Mouse (Mus musculus): ENCODE results near the gene Agfg1.

Gene Agfg1

DNA sequence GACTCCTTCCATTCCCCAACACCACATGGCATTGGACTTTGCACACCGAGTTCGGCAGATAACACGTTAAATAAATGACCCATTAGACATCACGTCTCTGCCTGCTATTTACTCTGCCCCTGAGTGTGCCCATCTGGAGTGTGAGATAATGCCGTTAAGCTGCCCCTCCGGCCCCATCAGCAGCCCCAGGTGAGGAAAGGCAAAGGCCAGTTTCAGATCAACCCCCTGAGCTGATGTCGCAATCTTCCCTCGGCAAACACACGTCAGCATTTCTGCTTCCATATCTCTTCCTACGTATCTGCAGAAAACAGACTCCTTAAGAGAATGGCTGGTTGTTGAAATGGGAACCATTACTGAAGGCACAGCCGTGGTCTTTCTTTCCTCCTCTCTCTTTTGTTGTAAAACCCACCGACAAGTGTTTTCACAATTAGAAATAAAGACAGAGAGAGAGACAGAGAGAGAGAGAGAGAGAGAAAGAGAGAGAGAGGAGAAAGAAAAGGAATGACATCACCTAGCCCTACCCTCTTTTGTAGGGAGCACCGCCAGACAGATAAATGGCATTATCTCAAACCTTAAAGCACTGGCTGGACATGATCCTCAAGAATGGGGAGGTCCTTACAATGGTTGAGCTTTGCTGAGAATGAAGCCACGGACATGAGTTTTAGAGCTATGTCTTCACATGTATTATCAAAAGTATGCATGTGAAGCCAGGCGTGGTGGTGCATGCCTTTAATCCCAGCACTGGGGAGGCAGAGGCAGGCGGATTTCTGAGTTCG lies 23.2 kb upstream of the Agfg1 start:
- ChIA-PET POLR2A (interaction anchor here in 2 of 4 experiments (1.5 to 6.7 kb wide), 4 partner anchors 11 to 24 kb away, joined by 3 to 63 read pairs (median 11); partner anchors contain the start of gene Agfg1 (in 1 of the 2)), CTCF (interaction anchor here in 1 of 4 experiments (0.7 kb wide), 1 partner anchor 10 kb away, joined by 6 read pairs; no protein-coding TSS in a partner anchor)

DNA sequence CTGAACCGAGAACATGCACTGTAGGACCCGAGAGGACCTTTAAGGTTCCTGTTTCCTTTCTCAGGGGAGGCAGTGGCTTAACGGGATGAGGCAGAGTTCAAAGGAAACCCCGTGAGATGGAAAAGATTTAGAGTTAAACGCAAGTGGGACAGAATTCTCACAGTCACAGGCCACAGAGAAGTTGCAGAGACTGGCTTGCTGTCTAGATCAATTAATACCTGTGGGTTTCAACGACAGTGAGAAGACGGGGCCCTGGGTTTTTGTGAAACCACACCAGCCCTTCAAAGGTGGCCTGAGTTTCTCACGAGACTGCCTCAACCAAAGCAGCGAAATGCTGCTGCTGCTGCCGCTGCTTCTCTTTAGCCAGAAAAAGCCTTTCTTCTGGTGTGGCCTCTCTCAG lies 19.9 kb upstream of the Agfg1 start:
- CTCF ChIA-PET, result interaction anchor here in 2 of 4 experiments (0.7 to 1.6 kb wide), 3 partner anchors 15 to 32 kb away, joined by 3 to 5 read pairs (median 4); partner anchors contain the start of gene Agfg1 (in 1 of the 2)
- POLR2A ChIA-PET, result interaction anchor here (0.8 to 6.7 kb wide), 17 partner anchors 8 to 68 kb away, joined by 3 to 63 read pairs (median 4); partner anchors contain the start of gene Agfg1 (in 3 of the 4)

DNA sequence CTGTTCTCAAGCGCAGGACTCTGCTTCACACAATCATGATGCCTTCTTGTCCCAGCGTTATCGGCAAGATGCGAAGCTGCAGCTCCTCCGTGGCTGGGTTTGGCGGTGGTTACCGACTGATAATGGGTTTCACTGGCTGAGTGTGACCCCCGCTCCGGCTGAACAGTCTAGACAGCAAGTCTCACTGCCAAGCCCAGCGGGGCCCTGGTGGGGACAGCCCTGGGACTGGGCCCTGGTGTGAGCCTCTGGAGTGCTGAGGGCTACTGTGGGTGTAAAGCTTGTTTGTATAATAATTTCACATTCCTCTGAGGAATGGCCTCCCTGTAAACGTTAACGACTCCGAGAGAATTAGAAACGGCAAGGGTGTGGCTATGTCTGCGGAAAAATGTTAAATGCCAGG lies 19.1 kb upstream of the Agfg1 start:
- CTCF ChIA-PET, result interaction anchor here in 3 of 4 experiments (0.6 to 2.1 kb wide), 6 partner anchors 15 to 158 kb away, joined by 3 to 13 read pairs (median 4); partner anchors contain the start of gene Agfg1 (in 2 of the 3)
- POLR2A ChIA-PET, result interaction anchor here (0.6 to 6.7 kb wide), 28 partner anchors 9 to 279 kb away, joined by 3 to 63 read pairs (median 4); partner anchors contain the start of gene Agfg1 (in 3 of the 4)

DNA sequence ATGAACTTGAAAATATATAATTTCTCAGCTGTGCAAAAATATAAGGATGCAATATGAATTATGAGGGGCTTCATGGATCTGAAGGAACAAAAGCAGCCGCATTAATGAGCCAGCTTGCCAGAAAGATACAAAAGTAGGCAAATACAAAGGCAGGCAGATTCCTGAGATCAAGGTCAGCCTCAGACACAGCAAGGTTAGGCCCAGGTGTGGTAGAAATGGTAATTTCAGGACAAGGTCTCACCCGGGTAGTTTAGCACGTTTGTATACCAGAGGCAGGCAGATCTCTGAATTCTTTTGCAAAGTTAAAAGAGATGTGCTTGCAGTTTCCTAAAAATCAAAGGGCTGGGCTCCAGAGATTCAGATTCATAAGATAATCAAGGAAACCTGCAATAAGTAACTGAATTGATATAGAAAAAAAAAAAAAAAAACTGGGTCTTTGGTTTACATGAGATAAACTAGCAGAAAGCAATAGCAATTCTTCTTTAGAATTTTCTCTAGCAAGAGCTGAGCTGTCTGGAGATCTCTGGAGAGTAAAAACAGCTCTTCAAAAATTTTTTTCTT lies 18.6 kb upstream of the Agfg1 start:
- CTCF ChIA-PET, result interaction anchor here in 2 of 4 experiments (0.7 to 2.1 kb wide), 5 partner anchors 17 to 169 kb away, joined by 3 to 13 read pairs (median 5); partner anchors contain the start of gene Agfg1 (in 2 of the 2)
- POLR2A ChIA-PET, result interaction anchor here (0.6 to 6.7 kb wide), 26 partner anchors 8 to 278 kb away, joined by 3 to 63 read pairs (median 4); partner anchors contain the start of gene Agfg1 (in 3 of the 4)

DNA sequence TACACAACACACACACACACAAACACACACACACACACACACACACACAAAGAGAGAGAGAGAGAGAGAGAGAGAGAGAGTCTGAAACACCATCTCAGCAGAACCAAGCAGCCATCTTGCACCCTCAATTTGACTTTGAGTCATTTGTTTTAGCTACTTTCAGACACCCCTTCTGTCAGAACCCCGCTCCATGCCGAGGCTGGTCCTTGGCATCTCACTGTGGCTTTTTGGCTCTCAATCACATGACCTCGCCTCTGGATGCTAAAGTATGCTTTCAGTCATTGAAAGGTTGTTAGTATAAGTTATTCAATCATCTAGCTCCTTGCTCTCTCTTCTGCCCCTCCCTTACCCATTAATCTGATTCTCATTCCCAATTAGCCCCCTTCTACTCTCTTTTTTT lies 17.4 kb upstream of the Agfg1 start:
- ChIA-PET POLR2A (interaction anchor here (0.6 to 6.7 kb wide), 24 partner anchors 9 to 1584 kb away, joined by 3 to 63 read pairs (median 4); partner anchors contain the start of gene Agfg1 (in 3 of the 4)), CTCF (interaction anchor here in 2 of 4 experiments (0.6 to 2.1 kb wide), 3 partner anchors 17 to 28 kb away, joined by 4 to 13 read pairs (median 6); partner anchors contain the start of gene Agfg1 (in 2 of the 2))

DNA sequence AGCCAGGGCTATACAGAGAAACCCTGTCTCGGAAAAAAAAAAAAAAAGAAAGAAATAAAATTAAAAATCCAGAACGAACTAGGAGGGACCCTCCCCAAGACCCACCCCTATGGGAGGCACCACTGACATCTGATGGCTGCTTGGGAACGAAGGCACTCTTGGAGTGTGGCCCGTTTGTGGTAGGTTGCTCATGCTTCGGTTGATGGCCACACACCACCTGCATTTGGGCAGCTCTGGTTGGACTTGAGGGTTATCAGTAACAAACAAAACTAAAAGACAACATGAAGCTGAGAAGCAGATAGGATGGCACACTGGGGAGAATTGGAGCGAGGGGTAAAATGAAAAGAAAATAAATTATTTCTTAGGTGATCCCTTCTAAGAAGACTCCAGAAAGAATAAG lies 15.1 kb upstream of the Agfg1 start:
- POLR2A ChIA-PET, result interaction anchor here in 1 of 4 experiments (2.3 kb wide), 1 partner anchor 15 kb away, joined by 12 read pairs; the partner anchor contains the start of gene Agfg1
- CTCF ChIA-PET, result no interaction called here

DNA sequence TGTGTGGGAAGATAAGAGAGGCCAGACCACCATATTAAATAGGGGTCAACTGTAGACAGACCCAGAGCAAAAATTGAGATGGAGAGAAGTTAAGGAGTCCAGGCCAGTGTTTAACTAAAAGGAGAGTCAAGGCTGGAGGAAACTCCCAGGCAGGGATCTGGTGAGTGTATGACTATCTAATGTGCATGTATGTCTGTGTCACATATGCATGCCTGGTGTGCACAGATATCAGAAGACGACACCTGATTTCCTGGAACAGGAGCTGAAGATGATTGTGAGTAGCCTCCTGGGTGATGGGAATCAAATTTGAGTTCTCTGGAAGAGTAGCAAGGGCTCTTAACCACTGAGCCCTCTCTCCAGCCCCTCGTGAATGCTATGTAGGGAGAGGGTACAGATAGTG lies 14.0 kb upstream of the Agfg1 start:
- ChIA-PET CTCF (interaction anchor here in 1 of 4 experiments (1.0 kb wide), 1 partner anchor 14 kb away, joined by 3 read pairs; no protein-coding TSS in a partner anchor), POLR2A (interaction anchor here in 3 of 4 experiments (0.5 to 3.1 kb wide), 10 partner anchors 10 to 34 kb away, joined by 3 to 15 read pairs (median 3); partner anchors contain the start of gene Agfg1 (in 2 of the 3))

DNA sequence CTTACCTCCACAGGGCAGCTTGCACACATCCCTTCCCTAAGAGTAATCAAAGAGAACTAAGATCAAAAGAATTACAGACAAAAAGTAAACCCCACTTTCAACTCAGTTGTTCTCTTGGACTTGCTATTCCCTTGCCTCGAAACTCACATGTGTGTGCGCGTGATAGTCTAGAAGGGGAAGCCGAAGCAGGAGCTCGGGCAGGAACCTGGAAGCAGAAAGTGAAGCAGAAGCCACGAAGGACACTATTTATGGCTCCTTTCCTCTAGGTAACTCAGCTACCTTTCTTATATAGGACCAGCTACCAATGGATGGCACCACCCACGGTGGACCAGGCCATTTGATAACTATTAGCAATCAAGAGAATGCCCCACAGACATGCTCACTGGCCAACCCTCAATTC lies 13.5 kb upstream of the Agfg1 start:
- POLR2A ChIA-PET, result interaction anchor here (0.5 to 3.1 kb wide), 17 partner anchors 9 to 179 kb away, joined by 3 to 18 read pairs (median 3); partner anchors contain the start of gene Agfg1 (in 3 of the 4)
- CTCF ChIA-PET, result interaction anchor here in 1 of 4 experiments (1.0 kb wide), 1 partner anchor 13 kb away, joined by 3 read pairs; no protein-coding TSS in a partner anchor

DNA sequence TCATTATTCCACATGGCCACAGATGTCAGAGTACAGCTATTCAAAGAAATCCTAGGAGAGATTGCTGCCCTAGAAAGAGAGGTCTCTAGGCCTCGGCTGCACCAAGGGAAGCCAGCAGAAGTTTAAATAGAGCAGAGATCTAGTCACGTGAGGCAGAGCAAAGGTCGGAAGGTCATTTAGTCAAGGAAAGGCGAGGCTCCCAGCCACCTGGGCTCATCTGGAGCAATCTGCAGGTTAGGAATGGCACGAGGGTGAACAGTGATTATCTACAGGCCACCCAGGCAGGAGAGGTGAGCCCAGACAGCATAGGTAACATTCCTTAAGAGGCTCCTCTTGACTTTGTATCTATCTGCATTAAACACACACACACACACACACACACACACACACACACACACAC lies 12.4 kb upstream of the Agfg1 start:
- CTCF ChIA-PET, result interaction anchor here in 1 of 4 experiments (2.0 kb wide), 1 partner anchor 12 kb away, joined by 4 read pairs; the partner anchor contains the start of gene Agfg1
- POLR2A ChIA-PET, result interaction anchor here in 2 of 4 experiments (0.8 to 3.1 kb wide), 10 partner anchors 9 to 147 kb away, joined by 3 to 18 read pairs (median 4); partner anchors contain the start of gene Agfg1 (in 1 of the 2)

DNA sequence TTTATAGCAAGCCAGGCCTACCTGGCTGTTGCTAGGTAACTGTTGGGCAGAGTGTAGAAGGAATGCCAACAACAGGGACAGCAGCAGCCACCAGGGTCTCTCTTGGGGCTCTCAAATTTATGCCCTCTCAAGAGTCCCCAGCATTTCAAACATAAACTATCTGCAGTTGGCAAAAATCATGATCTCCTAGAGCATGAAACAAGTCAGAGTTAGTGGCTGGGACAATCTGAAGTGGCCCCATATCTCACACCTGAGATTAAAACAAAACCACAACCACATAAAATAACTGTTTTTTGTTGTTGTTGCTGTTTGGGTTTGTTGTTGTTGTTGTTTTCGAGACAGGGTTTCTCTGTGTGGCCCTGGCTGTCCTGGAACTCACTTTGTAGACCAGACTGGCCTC lies 8.5 kb upstream of the Agfg1 start:
- ChIA-PET POLR2A (interaction anchor here in 2 of 4 experiments (1.3 to 2.9 kb wide), 3 partner anchors 9 to 10 kb away, joined by 3 to 12 read pairs (median 8); no protein-coding TSS in a partner anchor), CTCF (no interaction called here)

DNA sequence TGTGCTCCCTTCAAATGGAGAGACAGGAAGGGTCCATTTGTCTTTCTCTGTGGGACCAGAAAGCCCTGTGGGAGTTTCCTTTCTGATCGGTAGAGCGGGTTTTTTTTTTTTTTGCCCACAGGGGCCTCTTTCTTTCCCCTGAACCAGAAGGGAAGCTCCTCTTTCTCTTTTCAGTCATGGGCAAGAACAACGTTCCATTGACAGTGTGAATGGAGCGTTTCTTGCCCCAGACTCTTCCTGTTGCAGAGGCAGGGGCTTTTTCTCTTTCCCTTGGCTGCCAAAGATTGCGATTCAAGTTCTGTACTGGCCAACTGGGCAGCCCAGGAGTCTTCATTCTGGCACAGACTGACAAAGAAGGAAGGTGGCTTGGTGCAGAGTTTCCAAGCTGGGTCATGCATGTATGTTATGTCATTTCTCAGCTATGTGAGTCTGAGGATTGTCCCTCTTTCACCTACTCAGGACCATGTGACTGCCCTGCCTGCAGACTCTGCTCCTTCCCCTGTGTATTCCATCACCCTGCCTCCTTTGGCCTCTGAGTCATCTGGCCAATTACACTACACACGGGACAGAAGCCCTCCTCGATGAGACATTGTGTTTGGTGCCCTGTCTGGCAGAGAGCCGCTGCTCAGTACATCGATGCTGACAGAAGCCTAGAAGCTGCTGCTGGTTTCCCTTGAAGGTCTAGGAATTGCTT lies 7.6 kb upstream of the Agfg1 start:
- ChIA-PET POLR2A (interaction anchor here in 3 of 4 experiments (0.5 to 2.9 kb wide), 13 partner anchors 9 to 1569 kb away, joined by 3 to 12 read pairs (median 3); no protein-coding TSS in a partner anchor), CTCF (interaction anchor here in 2 of 4 experiments (0.6 kb wide), 3 partner anchors 234 to 1904 kb away, joined by 3 to 5 read pairs (median 3); no protein-coding TSS in a partner anchor)

DNA sequence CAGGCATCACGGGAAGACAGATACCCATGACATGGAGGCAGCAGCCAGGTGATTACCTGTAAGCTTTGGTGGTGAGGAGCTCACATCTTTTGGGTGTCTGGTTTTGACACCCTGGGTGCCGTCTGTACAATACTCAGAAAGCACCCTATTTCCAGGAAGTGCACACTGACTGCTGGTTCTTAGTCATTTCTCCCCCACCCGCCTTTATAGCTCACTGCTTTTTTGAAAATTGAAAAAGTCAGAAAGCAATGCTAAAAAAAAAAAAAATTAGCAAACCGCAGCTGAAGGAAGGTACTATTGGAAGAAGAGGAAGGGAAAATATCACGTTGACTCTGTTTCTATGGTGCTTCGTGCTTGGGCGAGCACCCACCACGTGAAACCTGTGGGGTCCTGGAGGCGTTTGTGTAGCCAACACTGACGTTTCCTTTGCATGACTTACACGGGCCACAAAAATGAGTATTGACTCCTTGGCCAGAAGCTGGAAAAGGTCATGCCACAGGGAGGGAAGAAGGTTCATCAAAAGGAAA lies 6.7 kb upstream of the Agfg1 start:
- CTCF ChIA-PET, result interaction anchor here in 1 of 4 experiments (0.6 kb wide), 1 partner anchor 233 kb away, joined by 3 read pairs; no protein-coding TSS in a partner anchor

DNA sequence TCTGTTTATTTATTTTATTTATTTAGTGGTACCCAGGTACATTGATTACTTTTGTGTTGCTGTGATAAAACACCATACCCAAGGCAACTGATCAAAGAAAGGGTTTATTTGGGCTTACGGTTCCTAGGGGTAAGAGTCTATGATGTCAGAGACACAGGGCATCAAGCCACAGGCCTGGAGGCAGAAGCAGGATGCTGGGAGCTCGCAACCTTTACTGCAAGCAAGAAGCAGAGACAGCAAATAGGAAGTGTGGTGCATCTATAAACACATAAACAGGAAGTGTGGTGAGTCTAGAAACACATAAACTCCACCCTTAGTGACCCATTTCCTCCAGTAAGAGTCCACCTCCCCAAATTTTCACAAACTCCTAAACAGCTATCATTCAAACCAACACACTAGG lies 5.8 kb upstream of the Agfg1 start:
- POLR2A ChIA-PET, result interaction anchor here in 2 of 4 experiments (0.9 to 2.9 kb wide), 4 partner anchors 8 to 14 kb away, joined by 4 to 18 read pairs (median 8); no protein-coding TSS in a partner anchor
- CTCF ChIA-PET, result no interaction called here

More for the DNA sequence above, 6.7 kb upstream of the Agfg1 start:
- POLR2A ChIA-PET, result interaction anchor here in 2 of 4 experiments (0.6 to 2.9 kb wide), 7 partner anchors 9 to 47 kb away, joined by 3 to 12 read pairs (median 4); no protein-coding TSS in a partner anchor

DNA sequence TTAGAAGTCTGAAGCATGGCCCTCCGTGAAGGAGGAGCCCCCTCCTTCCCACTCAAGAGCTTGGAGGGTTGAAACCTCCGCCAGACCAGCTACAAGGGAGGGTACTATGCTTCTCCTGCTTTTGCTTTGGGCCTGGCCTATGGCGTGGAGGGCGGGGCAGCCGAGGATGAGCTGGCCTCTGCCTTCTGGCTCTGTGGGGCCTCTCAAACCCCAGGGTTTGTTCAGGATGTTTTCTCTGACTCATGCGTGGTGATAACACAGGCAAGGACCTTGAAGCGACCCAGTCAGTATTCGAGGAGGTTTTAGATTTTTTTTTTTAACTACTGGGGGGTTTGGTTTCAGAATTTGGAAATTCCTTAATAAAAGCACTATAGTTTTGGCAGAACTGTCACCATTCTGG lies 4.7 kb upstream of the Agfg1 start:
- CTCF ChIA-PET, result interaction anchor here in 1 of 4 experiments (0.5 kb wide), 1 partner anchor 41 kb away, joined by 3 read pairs; no protein-coding TSS in a partner anchor
- POLR2A ChIA-PET, result interaction anchor here in 3 of 4 experiments (0.6 to 3.4 kb wide), 8 partner anchors 8 to 82 kb away, joined by 3 to 18 read pairs (median 4); no protein-coding TSS in a partner anchor

DNA sequence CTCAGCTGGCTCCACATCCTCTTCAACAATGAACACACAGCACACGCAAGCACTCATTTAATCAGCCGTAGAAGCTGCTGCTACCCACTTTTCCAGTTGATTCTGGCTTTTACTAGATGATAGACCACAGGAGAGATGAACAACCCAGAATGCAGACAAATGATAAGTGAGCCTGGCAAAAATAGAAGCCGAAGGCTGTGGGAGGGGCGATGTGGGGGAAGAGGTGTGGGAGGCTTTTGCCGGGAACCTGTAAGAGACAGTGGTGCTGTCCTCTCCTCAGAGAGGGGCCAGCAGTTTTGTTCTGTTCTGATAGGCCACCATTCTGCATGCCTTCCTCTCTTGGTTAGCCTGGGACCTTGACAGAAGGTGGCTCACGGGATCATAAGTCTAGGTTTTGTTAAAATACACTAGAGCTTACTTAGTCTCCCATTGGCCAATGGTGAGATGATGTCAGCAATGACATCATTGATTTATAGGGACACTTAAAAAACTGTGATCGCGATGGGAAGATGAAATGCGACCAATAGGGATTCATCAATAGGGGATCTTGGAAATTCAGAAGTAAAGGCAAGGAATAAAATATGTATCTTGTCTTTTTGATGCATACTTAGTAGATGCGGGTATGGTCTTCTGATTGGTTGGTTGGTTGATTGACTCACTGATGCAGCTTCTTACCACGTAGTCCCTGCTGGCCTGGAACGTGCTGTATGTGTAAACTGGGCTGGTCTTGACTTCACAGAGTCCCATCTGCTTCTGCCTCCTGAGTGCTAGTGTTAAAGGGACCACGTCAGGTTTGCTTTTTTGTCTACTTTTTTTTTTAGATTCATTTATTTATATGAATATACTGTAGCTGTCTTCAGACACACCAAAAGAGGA lies 2.7 kb upstream of the Agfg1 start:
- CTCF ChIA-PET, result interaction anchor here in 1 of 4 experiments (0.5 kb wide), 1 partner anchor 9 kb away, joined by 3 read pairs; no protein-coding TSS in a partner anchor

DNA sequence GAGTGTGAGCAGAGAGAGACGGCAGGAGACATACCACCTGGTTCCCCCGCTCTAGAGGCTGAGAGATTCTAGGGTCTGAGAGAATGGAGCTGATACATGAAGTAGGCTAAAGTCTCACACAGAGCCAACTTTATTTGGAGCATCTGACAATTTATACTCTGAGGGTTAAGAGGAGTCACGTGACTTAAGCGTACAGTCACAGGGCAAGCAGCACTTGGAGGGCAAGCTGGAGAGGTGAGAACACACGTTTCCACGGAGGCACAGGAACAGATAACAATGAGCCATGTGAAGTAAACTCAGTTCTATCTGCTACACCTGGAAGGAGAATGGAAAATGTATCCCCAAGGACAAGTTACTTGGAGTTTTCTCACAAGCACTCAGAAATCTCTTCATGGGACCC lies 1.7 kb upstream of the Agfg1 start:
- POLR2A ChIA-PET, result interaction anchor here in 3 of 4 experiments (0.6 to 6.9 kb wide), 9 partner anchors 9 to 1447 kb away, joined by 3 to 63 read pairs (median 3); no protein-coding TSS in a partner anchor
- CTCF ChIA-PET, result no interaction called here

More for the DNA sequence above, 2.7 kb upstream of the Agfg1 start:
- POLR2A ChIA-PET, result interaction anchor here in 3 of 4 experiments (0.5 to 6.9 kb wide), 11 partner anchors 10 to 615 kb away, joined by 3 to 63 read pairs (median 4); no protein-coding TSS in a partner anchor
